Mouse (Mus musculus) liver, postnatal 0 days (tissue): Measurements from ENCODE around the gene Mical3.

Experiments
- CTCF ChIP-seq: sonication (generic); IDR thresholded peaks from 2 replicates; pipeline ENCODE4 v1.5.1; 2016; ENCODE audit warnings: antibody characterized with exemption, low read depth
- EP300 ChIP-seq: IDR thresholded peaks from 2 replicates; pipeline ENCODE4 v1.6.1; 2016; ENCODE audit warnings: antibody characterized with exemption, low read depth, mild to moderate bottlenecking

GRCm38 (mm10) chr6:120971797-120972590 lies 158.8 kb downstream of the Mical3 start:
- peak; percentile 99 for TF ChIP-seq CTCF
- TF ChIP-seq EP300, result no peak
